Mouse (Mus musculus): ENCODE measurements around the gene Hpd. TPM values are rescaled to one million over a fixed set of nuclear protein-coding genes. Genes with fewer than 3 reads are reported as not detected.
A peak's percentile ranks its signal among the peaks of the same experiment; 100 is the strongest.

The Hpd gene
- polyA plus RNA-seq, 1 experiment from 2014 or later, result not detected

GRCm38 (mm10) chr5:123181536-123181935 is 991 bp downstream of the Hpd start:
- WGBS, result 76% methylated on average over 6 of the region's 6 CpGs
- no peak; the same call in 1 of the 2 replicates for ATAC-seq (ENCODE audit: borderline replicate concordance, extremely low read depth, low FRiP score, low TSS enrichment)
- Histone ChIP-seq H3K9ac (no peak overlapping the region), H3K4me2 (no peak overlapping the region), H3K36me3 (no peaks in the 10 kb centered on the region), H3K9me3 (no peaks in the 10 kb centered on the region), H3K4me1 (no peaks in the 10 kb centered on the region), H3K4me3 (no peak overlapping the region), H3K27me3 (no peaks in the 10 kb centered on the region), H3K27ac (no peak overlapping the region)

GRCm38 (mm10) chr5:123180390-123180789 is 2.1 kb downstream of the Hpd start:
- 87% methylated on average over 15 of the region's 15 CpGs for WGBS
- ATAC-seq (ENCODE audit: borderline replicate concordance, extremely low read depth, low FRiP score, low TSS enrichment), result no peak
- Histone ChIP-seq H3K4me3 (no peak overlapping the region), H3K4me2 (no peak overlapping the region), H3K9me3 (no peaks in the 10 kb centered on the region), H3K36me3 (no peaks in the 10 kb centered on the region), H3K4me1 (no peaks in the 10 kb centered on the region), H3K9ac (no peak overlapping the region), H3K27me3 (no peaks in the 10 kb centered on the region), H3K27ac (no peak overlapping the region)

- Histone ChIP-seq H3K27me3 (no peaks in the 10 kb centered on the region), H3K27ac (no peak overlapping the region), H3K9me3 (no peaks in the 10 kb centered on the region), H3K9ac (no peak overlapping the region), H3K36me3 (no peaks in the 10 kb centered on the region), H3K4me1 (no peaks in the 10 kb centered on the region), H3K4me2 (no peak overlapping the region), H3K4me3 (no peak overlapping the region)
- 77% methylated on average over 5 of the region's 5 CpGs for WGBS
- no peak for ATAC-seq (ENCODE audit: borderline replicate concordance, extremely low read depth, low FRiP score, low TSS enrichment)
These were observed 3.7 kb downstream of the Hpd start for GRCm38 (mm10) chr5:123178792-123179191.

- H3K36me3 ChIP-seq, result peaks cover 1% of the 10 kb centered on the region; the same call in 1 of the 2 replicates
- H3K27ac ChIP-seq, result no peak overlapping the region
- WGBS, result 10% methylated on average over 22 of the region's 22 CpGs
- ATAC-seq (ENCODE audit: borderline replicate concordance, extremely low read depth, low FRiP score, low TSS enrichment), result peak; percentile 83
- H3K4me3 ChIP-seq, result peak overlapping the region; percentile 21
- peak overlapping the region; percentile 59 for H3K4me2 ChIP-seq
- H3K9ac ChIP-seq, result no peak overlapping the region
- H3K9me3 ChIP-seq, result no peaks in the 10 kb centered on the region
- peaks cover 13% of the 10 kb centered on the region for H3K4me1 ChIP-seq
- no peaks in the 10 kb centered on the region for H3K27me3 ChIP-seq
These were observed 10.7 kb downstream of the Hpd start for GRCm38 (mm10) chr5:123171646-123172350.

GRCm38 (mm10) chr5:123170365-123170764 is 12.2 kb downstream of the Hpd start:
- 71% methylated on average over 9 of the region's 9 CpGs for WGBS
- H3K9ac ChIP-seq, result no peak overlapping the region
- H3K27ac ChIP-seq, result no peak overlapping the region
- H3K4me2 ChIP-seq, result no peak overlapping the region
- H3K36me3 ChIP-seq, result peaks cover 15% of the 10 kb centered on the region
- H3K9me3 ChIP-seq, result no peaks in the 10 kb centered on the region
- no peaks in the 10 kb centered on the region for H3K27me3 ChIP-seq
- no peak overlapping the region for H3K4me3 ChIP-seq
- ATAC-seq (ENCODE audit: borderline replicate concordance, extremely low read depth, low FRiP score, low TSS enrichment), result no peak
- peaks cover 13% of the 10 kb centered on the region for H3K4me1 ChIP-seq

GRCm38 (mm10) chr5:123169284-123169683 is 13.2 kb downstream of the Hpd start, which contains the start of gene Psmd9:
Gene Psmd9, plus strand, starts transcription at chr5:123169413.
- Histone ChIP-seq H3K9ac (no peak within 1 kb of the TSS), H3K9me3 (no peaks in the 10 kb centered on the region), H3K27ac (no peak within 1 kb of the TSS), H3K36me3 (peaks cover 21% of the 10 kb centered on the region), H3K4me1 (peaks cover 13% of the 10 kb centered on the region), H3K4me2 (no peak within 1 kb of the TSS), H3K4me3 (no peak within 1 kb of the TSS), H3K27me3 (no peaks in the 10 kb centered on the region)
- no peak for ATAC-seq (ENCODE audit: borderline replicate concordance, extremely low read depth, low FRiP score, low TSS enrichment)
- WGBS, result 79% methylated on average over 5 of the region's 5 CpGs

GRCm38 (mm10) chr5:123167591-123167990 is 14.9 kb downstream of the Hpd start:
- no peaks in the 10 kb centered on the region for H3K9me3 ChIP-seq
- no peak overlapping the region for H3K4me2 ChIP-seq
- peaks cover 13% of the 10 kb centered on the region for H3K4me1 ChIP-seq
- no peaks in the 10 kb centered on the region for H3K27me3 ChIP-seq
- peaks cover 38% of the 10 kb centered on the region for H3K36me3 ChIP-seq
- 55% methylated on average over 5 of the region's 5 CpGs for WGBS
- no peak for ATAC-seq (ENCODE audit: borderline replicate concordance, extremely low read depth, low FRiP score, low TSS enrichment)
- H3K4me3 ChIP-seq, result no peak overlapping the region
- H3K9ac ChIP-seq, result no peak overlapping the region
- H3K27ac ChIP-seq, result no peak overlapping the region

- Histone ChIP-seq H3K9me3 (no peaks in the 10 kb centered on the region), H3K9ac (no peak overlapping the region), H3K27ac (no peak overlapping the region), H3K27me3 (no peaks in the 10 kb centered on the region), H3K4me3 (no peak overlapping the region), H3K4me2 (no peak overlapping the region), H3K4me1 (peaks cover 5% of the 10 kb centered on the region), H3K36me3 (peaks cover 49% of the 10 kb centered on the region)
- no peak for ATAC-seq (ENCODE audit: borderline replicate concordance, extremely low read depth, low FRiP score, low TSS enrichment)
- 81% methylated on average over 10 of the region's 10 CpGs for WGBS
These were observed 16.1 kb downstream of the Hpd start for GRCm38 (mm10) chr5:123166437-123166836.

GRCm38 (mm10) chr5:123162942-123163341 is 19.6 kb downstream of the Hpd start:
- WGBS, result 65% methylated on average over 9 of the region's 9 CpGs
- Histone ChIP-seq H3K9me3 (no peaks in the 10 kb centered on the region), H3K4me2 (no peak overlapping the region), H3K36me3 (peaks cover 84% of the 10 kb centered on the region), H3K4me3 (no peak overlapping the region), H3K27ac (no peak overlapping the region), H3K4me1 (no peaks in the 10 kb centered on the region), H3K9ac (no peak overlapping the region), H3K27me3 (no peaks in the 10 kb centered on the region)
- no peak for ATAC-seq (ENCODE audit: borderline replicate concordance, extremely low read depth, low FRiP score, low TSS enrichment)

GRCm38 (mm10) chr5:123160341-123160740 is 22.2 kb downstream of the Hpd start:
- Histone ChIP-seq H3K4me1 (no peaks in the 10 kb centered on the region), H3K36me3 (peaks cover 89% of the 10 kb centered on the region), H3K27me3 (no peaks in the 10 kb centered on the region), H3K4me3 (no peak overlapping the region), H3K9me3 (no peaks in the 10 kb centered on the region), H3K27ac (no peak overlapping the region), H3K9ac (no peak overlapping the region), H3K4me2 (no peak overlapping the region)
- 0 out of 2 replicates have a peak, but pooled peaks have one; percentile 24 for ATAC-seq (ENCODE audit: borderline replicate concordance, extremely low read depth, low FRiP score, low TSS enrichment)
- WGBS, result 85% methylated on average over 15 of the region's 15 CpGs

- Histone ChIP-seq H3K9me3 (no peaks in the 10 kb centered on the region), H3K4me1 (no peaks in the 10 kb centered on the region), H3K36me3 (peaks cover 89% of the 10 kb centered on the region), H3K4me2 (no peak overlapping the region), H3K27ac (no peak overlapping the region), H3K9ac (no peak overlapping the region), H3K4me3 (no peak overlapping the region), H3K27me3 (no peaks in the 10 kb centered on the region)
- 92% methylated on average over 15 of the region's 15 CpGs for WGBS
- ATAC-seq (ENCODE audit: borderline replicate concordance, extremely low read depth, low FRiP score, low TSS enrichment), result no peak
These were observed 22.7 kb downstream of the Hpd start for GRCm38 (mm10) chr5:123159866-123160265.

GRCm38 (mm10) chr5:123159446-123159845 is 23.1 kb downstream of the Hpd start:
- H3K27ac ChIP-seq, result no peak overlapping the region
- no peaks in the 10 kb centered on the region for H3K27me3 ChIP-seq
- no peak overlapping the region for H3K4me3 ChIP-seq
- H3K4me1 ChIP-seq, result no peaks in the 10 kb centered on the region
- no peak overlapping the region for H3K9ac ChIP-seq
- H3K36me3 ChIP-seq, result peaks cover 89% of the 10 kb centered on the region
- WGBS, result 89% methylated on average over 4 of the region's 4 CpGs
- no peak overlapping the region for H3K4me2 ChIP-seq
- no peak for ATAC-seq (ENCODE audit: borderline replicate concordance, extremely low read depth, low FRiP score, low TSS enrichment)
- no peaks in the 10 kb centered on the region for H3K9me3 ChIP-seq

Data from lung, embryonic 15.5 days (tissue).